ENCODE assay signal across 8 mouse cellular contexts in the genomic region with DNA sequence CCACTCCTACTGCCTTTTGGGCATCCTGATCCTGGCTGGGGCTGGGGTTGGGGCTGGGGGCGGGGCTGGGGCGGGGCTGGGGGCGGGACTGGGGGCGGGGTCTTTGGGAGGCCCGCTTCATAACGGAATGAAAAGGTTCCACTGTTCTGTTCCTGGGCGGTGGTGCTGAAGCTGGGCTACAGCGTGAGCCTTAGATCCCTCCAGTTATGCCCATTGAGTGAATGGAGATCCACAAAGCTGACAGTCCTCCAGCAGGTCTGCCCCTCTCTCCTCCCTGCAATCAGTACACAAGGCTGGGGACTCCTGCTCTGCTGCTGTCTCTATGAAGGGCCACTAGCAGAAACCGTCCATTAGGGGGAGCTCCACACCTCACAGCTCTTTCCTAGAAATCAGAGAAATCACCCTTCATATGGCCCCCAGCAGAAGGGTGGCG.
DNase-seq lines count a peak whose midpoint lies in the region; ATAC-seq and TF ChIP-seq lines count a peak whose summit lies in the region.

No protein-coding gene starts in this region.

- H3K4me3 ChIP-seq in forebrain, embryonic 13.5 days = peak overlapping the region; percentile 18; the same call in 1 of the 2 replicates
- H3K4me3 ChIP-seq in intestine, embryonic 15.5 days (replicated peaks) = 0 out of 2 replicates have a peak overlapping the region, but pooled peaks have one; percentile 15
- 0 out of 2 replicates have a peak overlapping the region, but pooled peaks have one; percentile 4 for H3K4me3 ChIP-seq in limb, embryonic 14.5 days (replicated peaks; ENCODE audit: low read length)
- no peak overlapping the region for H3K4me3 ChIP-seq in midbrain, embryonic 15.5 days

- H3K4me1 ChIP-seq in forebrain, embryonic 13.5 days = peaks cover 28% of the 10 kb centered on the region
- H3K4me1 ChIP-seq in intestine, embryonic 15.5 days (replicated peaks) = 0 out of 2 replicates have a peak, but pooled peaks cover 3% of the 10 kb centered on the region
- H3K4me1 ChIP-seq in limb, embryonic 14.5 days (ENCODE audit: control insufficient read depth, insufficient read depth, low read length) = no peaks in the 10 kb centered on the region
- H3K4me1 ChIP-seq in midbrain, embryonic 15.5 days = peaks cover 22% of the 10 kb centered on the region

- no peaks in the 10 kb centered on the region for H3K27me3 ChIP-seq in forebrain, embryonic 13.5 days
- H3K27me3 ChIP-seq in intestine, embryonic 15.5 days (replicated peaks) = no peaks in the 10 kb centered on the region
- H3K27me3 ChIP-seq in limb, embryonic 14.5 days (ENCODE audit: control insufficient read depth, insufficient read depth, low read length) = no peaks in the 10 kb centered on the region
- H3K27me3 ChIP-seq in midbrain, embryonic 15.5 days (replicated peaks) = no peaks in the 10 kb centered on the region

- no peaks in the 10 kb centered on the region for H3K9me3 ChIP-seq in forebrain, embryonic 13.5 days (replicated peaks)
- no peaks in the 10 kb centered on the region for H3K9me3 ChIP-seq in intestine, embryonic 15.5 days
- no peaks in the 10 kb centered on the region for H3K9me3 ChIP-seq in limb, embryonic 14.5 days (ENCODE audit: control insufficient read depth, low read length)
- no peaks in the 10 kb centered on the region for H3K9me3 ChIP-seq in midbrain, embryonic 15.5 days

- DNase-seq in frontal cortex, postnatal 10 days (ENCODE audit: low spot score in 2 of 2) = no peak
- peak; percentile 58 for DNase-seq in adrenal gland, postnatal 14 days
- DNase-seq in limb, embryonic 14.5 days (ENCODE audit: low spot score) = peak; percentile 20
- no peak for DNase-seq in spleen, adult 12 weeks (ENCODE audit: low spot score)

- H3K36me3 ChIP-seq in forebrain, embryonic 13.5 days (ENCODE audit: poor library complexity, severe bottlenecking) = no peaks in the 10 kb centered on the region
- H3K36me3 ChIP-seq in intestine, embryonic 15.5 days = no peaks in the 10 kb centered on the region
- no peaks in the 10 kb centered on the region for H3K36me3 ChIP-seq in limb, embryonic 14.5 days (ENCODE audit: control insufficient read depth, insufficient read depth, low read length)
- H3K36me3 ChIP-seq in midbrain, embryonic 15.5 days (replicated peaks) = no peaks in the 10 kb centered on the region

- H3K4me2 ChIP-seq in forebrain, embryonic 13.5 days = peak overlapping the region; percentile 43
- peak overlapping the region; percentile 48 for H3K4me2 ChIP-seq in intestine, embryonic 15.5 days (replicated peaks)
- H3K4me2 ChIP-seq in limb, embryonic 14.5 days (replicated peaks; ENCODE audit: low read depth, low read length, severe bottlenecking) = 0 out of 2 replicates have a peak overlapping the region, but pooled peaks have one; percentile 21
- H3K4me2 ChIP-seq in midbrain, embryonic 15.5 days = peak overlapping the region; percentile 12

- ATAC-seq in frontal cortex, adult (ENCODE audit: low TSS enrichment) = peak; percentile 88
- peak; percentile 79 for ATAC-seq in forebrain, embryonic 13.5 days
- ATAC-seq in intestine, embryonic 15.5 days = peak; percentile 56
- peak; percentile 57; the same call in 1 of the 2 replicates for ATAC-seq in limb, embryonic 14.5 days (ENCODE audit: low FRiP score, low read depth)
- ATAC-seq in midbrain, embryonic 15.5 days (replicated peaks) = peak; percentile 74

- no peak for TF ChIP-seq POLR2A in limb, embryonic 14.5 days (IDR thresholded peaks at IDR 0.05; ENCODE audit: borderline replicate concordance, extremely low read depth, insufficient read depth, insufficient read length)

- no peak overlapping the region for H3K9ac ChIP-seq in forebrain, embryonic 13.5 days
- no peak overlapping the region for H3K9ac ChIP-seq in intestine, embryonic 15.5 days
- H3K9ac ChIP-seq in limb, embryonic 14.5 days (ENCODE audit: low read depth, low read length, severe bottlenecking) = no peak overlapping the region
- no peak overlapping the region for H3K9ac ChIP-seq in midbrain, embryonic 15.5 days

- no peak overlapping the region for H3K27ac ChIP-seq in forebrain, embryonic 13.5 days
- no peak overlapping the region for H3K27ac ChIP-seq in intestine, embryonic 15.5 days
- no peak overlapping the region for H3K27ac ChIP-seq in limb, embryonic 14.5 days (replicated peaks; ENCODE audit: low read depth, low read length)
- H3K27ac ChIP-seq in midbrain, embryonic 15.5 days = 0 out of 2 replicates have a peak overlapping the region, but pooled peaks have one; percentile 48

- 1% methylated on average over 10 of the region's 10 CpGs for WGBS in forebrain, embryonic 13.5 days
- 4% methylated on average over 10 of the region's 10 CpGs for WGBS in intestine, embryonic 15.5 days
- WGBS in limb, embryonic 14.5 days = 4% methylated on average over 10 of the region's 10 CpGs
- 7% methylated on average over 10 of the region's 10 CpGs for WGBS in midbrain, embryonic 15.5 days

Comparison
In these comparisons a context has a peak if more than half of its experiments do, and no peak if none do; other contexts are left out.
1. DNase-seq: peak in adrenal gland, postnatal 14 days (single experiment) and limb, embryonic 14.5 days (single experiment); none in frontal cortex, postnatal 10 days (0 of 2) and spleen, adult 12 weeks (single experiment).
2. Peak in every context shown above with its lines, with median percentiles within 50 percentile points of each other: ATAC-seq and H3K4me2 ChIP-seq.